ENCODE assay signal across 21 mouse cellular contexts in genomic region chr2:110199648-110200047, GRCm38 (mm10).
DNase-seq lines count a peak whose midpoint lies in the region; ATAC-seq and TF ChIP-seq lines count a peak whose summit lies in the region.
"Had no signal": no experiment of that assay in that cellular context is flagged by ENCODE, and none has a peak within 500 bp of the region (broad histone marks: within the 10 kb centered on the region; RNA-seq: fewer than 3 reads in every experiment).

No protein-coding gene starts in this region.

- 33% methylated on average over 1 of the region's 1 CpGs for WGBS in heart, embryonic 11.5 days (ENCODE audit: insufficient replicate concordance)
- 29% methylated on average over 1 of the region's 1 CpGs for WGBS in stomach, embryonic 15.5 days
- WGBS in stomach, postnatal 0 days: 15% methylated on average over 1 of the region's 1 CpGs
- 21% methylated on average over 1 of the region's 1 CpGs for WGBS in forebrain, embryonic 14.5 days

- no peak overlapping the region for H3K4me2 ChIP-seq in heart, embryonic 11.5 days
- no peak overlapping the region for H3K4me2 ChIP-seq in stomach, embryonic 15.5 days
- no peak overlapping the region for H3K4me2 ChIP-seq in stomach, postnatal 0 days (replicated peaks; ENCODE audit: low read depth)
- no peak overlapping the region for H3K4me2 ChIP-seq in forebrain, embryonic 14.5 days (ENCODE audit: low read length)
- H3K4me2 ChIP-seq: embryonic facial prominence, embryonic 12.5 days; forebrain, embryonic 13.5 days had no signal

- no peak overlapping the region for H3K9ac ChIP-seq in heart, embryonic 11.5 days (ENCODE audit: low read depth, low read length)
- H3K9ac ChIP-seq in stomach, embryonic 15.5 days: no peak overlapping the region
- H3K9ac ChIP-seq in stomach, postnatal 0 days (ENCODE audit: low read length): no peak overlapping the region
- no peak overlapping the region for H3K9ac ChIP-seq in forebrain, embryonic 14.5 days (ENCODE audit: low read length)
- H3K9ac ChIP-seq: embryonic facial prominence, embryonic 12.5 days; forebrain, embryonic 13.5 days had no signal

- no peak for TF ChIP-seq CTCF in stomach, postnatal 0 days (IDR thresholded peaks at IDR 0.05; ENCODE audit: low read depth)

- no peak for TF ChIP-seq EP300 in stomach, postnatal 0 days (optimal IDR thresholded peaks at IDR 0.05)

- no peak overlapping the region for H3K27ac ChIP-seq in heart, embryonic 11.5 days (ENCODE audit: low read depth, low read length)
- H3K27ac ChIP-seq in stomach, embryonic 15.5 days: peak overlapping the region; percentile 26; the same call in 1 of the 2 replicates
- no peak overlapping the region for H3K27ac ChIP-seq in stomach, postnatal 0 days (replicated peaks)
- H3K27ac ChIP-seq in forebrain, embryonic 14.5 days (ENCODE audit: low read depth, low read length): no peak overlapping the region
- H3K27ac ChIP-seq: embryonic facial prominence, embryonic 10.5 days; embryonic facial prominence, embryonic 12.5 days; forebrain, embryonic 13.5 days had no signal

- peak; percentile 27 for DNase-seq in heart, adult 11 months
- DNase-seq in brain, adult 2 months (ENCODE audit: low read depth, low spot score): peak; percentile 40
- DNase-seq in stomach, postnatal 0 days (ENCODE audit: low spot score): no peak
- DNase-seq in thymus, postnatal 25 days: no peak
- DNase-seq in left cerebral cortex, adult 11 months (ENCODE audit: low spot score): no peak
- no peak for DNase-seq in forebrain, embryonic 14.5 days (ENCODE audit: low spot score)
- DNase-seq: adrenal gland, adult 2 months; adrenal gland, postnatal 10 days; adrenal gland, postnatal 25 days; cerebellum, adult 11-12 months; cerebellum, adult 2 months; cerebellum, adult 9-10 months; cerebellum, postnatal 10 days; cerebellum, postnatal 25 days had no signal

- ATAC-seq in heart, embryonic 11.5 days (replicated peaks; ENCODE audit: insufficient number of reproducible peaks, low FRiP score, low TSS enrichment): no peak
- no peak for ATAC-seq in stomach, embryonic 15.5 days (ENCODE audit: insufficient read depth, low FRiP score, low read depth)
- 0 out of 2 replicates have a peak, but pooled peaks have one; percentile 58 for ATAC-seq in stomach, postnatal 0 days (ENCODE audit: low FRiP score, low TSS enrichment)
- ATAC-seq in forebrain, embryonic 14.5 days: no peak
- ATAC-seq: forebrain, embryonic 13.5 days; forebrain, embryonic 16.5 days; Patski had no signal

- H3K27me3 ChIP-seq in heart, embryonic 11.5 days (ENCODE audit: control insufficient read depth, insufficient read depth, low read length): no peaks in the 10 kb centered on the region
- no peaks in the 10 kb centered on the region for H3K27me3 ChIP-seq in stomach, embryonic 15.5 days (replicated peaks)
- H3K27me3 ChIP-seq in stomach, postnatal 0 days (ENCODE audit: control insufficient read depth, insufficient read depth, low read length): no peaks in the 10 kb centered on the region
- no peaks in the 10 kb centered on the region for H3K27me3 ChIP-seq in forebrain, embryonic 14.5 days (replicated peaks; ENCODE audit: control insufficient read depth, insufficient read depth, low read length)
- H3K27me3 ChIP-seq: embryonic facial prominence, embryonic 12.5 days; Patski had no signal

- peaks cover 5% of the 10 kb centered on the region for H3K4me1 ChIP-seq in heart, embryonic 11.5 days (ENCODE audit: control insufficient read depth, insufficient read depth, low read length)
- H3K4me1 ChIP-seq in stomach, embryonic 15.5 days: peaks cover under 1% of the 10 kb centered on the region; the same call in 1 of the 2 replicates
- H3K4me1 ChIP-seq in stomach, postnatal 0 days (replicated peaks; ENCODE audit: control insufficient read depth, insufficient read depth): no peaks in the 10 kb centered on the region
- no peaks in the 10 kb centered on the region for H3K4me1 ChIP-seq in forebrain, embryonic 14.5 days (ENCODE audit: control insufficient read depth, insufficient read depth, low read length)
- H3K4me1 ChIP-seq: embryonic facial prominence, embryonic 12.5 days; forebrain, embryonic 13.5 days had no signal

- H3K9me3 ChIP-seq in heart, embryonic 11.5 days (replicated peaks; ENCODE audit: control insufficient read depth, low read length): no peaks in the 10 kb centered on the region
- H3K9me3 ChIP-seq in stomach, embryonic 15.5 days: no peaks in the 10 kb centered on the region
- H3K9me3 ChIP-seq in stomach, postnatal 0 days (ENCODE audit: control insufficient read depth, low read length): no peaks in the 10 kb centered on the region
- H3K9me3 ChIP-seq in forebrain, embryonic 14.5 days (replicated peaks; ENCODE audit: control insufficient read depth, low read length): no peaks in the 10 kb centered on the region
- H3K9me3 ChIP-seq: embryonic facial prominence, embryonic 10.5 days; embryonic facial prominence, embryonic 12.5 days; forebrain, embryonic 13.5 days had no signal

- no peak overlapping the region for H3K4me3 ChIP-seq in heart, embryonic 11.5 days (ENCODE audit: low read depth, low read length)
- no peak overlapping the region for H3K4me3 ChIP-seq in stomach, embryonic 15.5 days (replicated peaks)
- no peak overlapping the region for H3K4me3 ChIP-seq in stomach, postnatal 0 days (ENCODE audit: low read depth, low read length)
- H3K4me3 ChIP-seq in forebrain, embryonic 14.5 days (ENCODE audit: low read depth, low read length): no peak overlapping the region
- H3K4me3 ChIP-seq: embryonic facial prominence, embryonic 10.5 days; embryonic facial prominence, embryonic 12.5 days; forebrain, embryonic 13.5 days had no signal

- no peaks in the 10 kb centered on the region for H3K36me3 ChIP-seq in heart, embryonic 11.5 days (ENCODE audit: control insufficient read depth, insufficient read depth, low read length)
- no peaks in the 10 kb centered on the region for H3K36me3 ChIP-seq in stomach, embryonic 15.5 days
- H3K36me3 ChIP-seq in stomach, postnatal 0 days (ENCODE audit: control insufficient read depth, insufficient read depth, low read length): no peaks in the 10 kb centered on the region
- no peaks in the 10 kb centered on the region for H3K36me3 ChIP-seq in forebrain, embryonic 14.5 days (ENCODE audit: control insufficient read depth, insufficient read depth, low read length)
- H3K36me3 ChIP-seq: embryonic facial prominence, embryonic 10.5 days; embryonic facial prominence, embryonic 12.5 days had no signal

Comparison
In these comparisons a context has a peak if more than half of its experiments do, and no peak if none do; other contexts are left out.
1. DNase-seq: peak in heart, adult 11 months (single experiment) and brain, adult 2 months (single experiment); none in stomach, postnatal 0 days (single experiment), thymus, postnatal 25 days (single experiment), left cerebral cortex, adult 11 months (single experiment) and forebrain, embryonic 14.5 days (single experiment).